Mouse (Mus musculus) kidney, embryonic 16.5 days (tissue): Measurements from ENCODE around the gene Erc2. TPM values are rescaled to one million over a fixed set of nuclear protein-coding genes. Genes with fewer than 3 reads are reported as not detected.

Experiments
- ATAC-seq: fragments of 200-750 bp; cut with Nextera tagmentation; 2 replicates; pipeline ENCODE4 v1.8.0; 2017; ENCODE audit warnings: moderate TSS enrichment; ENCODE audit not compliant: low FRiP score, low TSS enrichment
- H3K27ac ChIP-seq: fragments of 300-500 bp; sonication (generic); 2 replicates; pipeline ENCODE4 v1.5.1; 2014; ENCODE audit warnings: low read length
- H3K27me3 ChIP-seq: fragments of 300-500 bp; sonication (generic); 2 replicates; pipeline ENCODE4 v1.6.1; 2014; ENCODE audit warnings: low read length, control low read depth, mixed read lengths; ENCODE audit not compliant: insufficient read depth
- H3K36me3 ChIP-seq: fragments of 300-500 bp; sonication (generic); 2 replicates; pipeline ENCODE4 v1.6.1; 2014; ENCODE audit warnings: low read length, control low read depth, mixed read lengths; ENCODE audit not compliant: insufficient read depth
- H3K4me1 ChIP-seq: fragments of 300-500 bp; sonication (generic); 2 replicates; pipeline ENCODE4 v1.6.1; 2014; ENCODE audit warnings: low read length, control low read depth, mixed read lengths; ENCODE audit not compliant: insufficient read depth
- H3K4me2 ChIP-seq: fragments of 300-500 bp; sonication (generic); replicated peaks from 2 replicates; pipeline ENCODE4 v1.6.1; 2014; ENCODE audit warnings: low read depth, low read length
- H3K4me3 ChIP-seq: fragments of 300-500 bp; sonication (generic); 2 replicates; pipeline ENCODE4 v1.5.1; 2014; ENCODE audit warnings: mild to moderate bottlenecking, low read length
- H3K9ac ChIP-seq: fragments of 300-500 bp; sonication (generic); replicated peaks from 2 replicates; pipeline ENCODE4 v1.6.1; 2014; ENCODE audit warnings: low read length
- H3K9me3 ChIP-seq: fragments of 300-500 bp; sonication (generic); 2 replicates; pipeline ENCODE4 v1.6.1; 2016; ENCODE audit warnings: low read length, control low read depth
- WGBS: fragments of 180-500 bp; shearing (Covaris S2); extraction: QIAGEN DNeasy Blood & Tissue Kit; methylation state at CpG from one replicate; pipeline ENCODE4 v1.1.7; 2014; 5-methylcytosine and 5-hydroxymethylcytosine counted together
- polyA plus RNA-seq: library from polyadenylated mRNA; unstranded; fragments of >200 nt; fragmentation: Nextera tagmentation; extraction: Ambion mirVana; gene quantifications from 2 replicates; pipeline ENCODE4 v1.2.1, GENCODE M21; 2015

The Erc2 gene
- polyA plus RNA-seq, 1 experiment from 2014 or later, result 4.9 TPM

GRCm38 (mm10) chr14:28501216-28501878, 879.1 kb downstream of the Erc2 start:
- Histone ChIP-seq H3K27me3 (peaks cover 30% of the 10 kb centered on the region), H3K9me3 (no peaks in the 10 kb centered on the region), H3K4me3 (no peak overlapping the region), H3K9ac (no peak overlapping the region), H3K4me1 (peaks cover 8% of the 10 kb centered on the region), H3K36me3 (no peaks in the 10 kb centered on the region), H3K27ac (no peak overlapping the region), H3K4me2 (no peak overlapping the region)
- ATAC-seq, result no peak
- 30% methylated on average over 12 of the region's 12 CpGs for WGBS

- ATAC-seq, result no peak
- peaks cover 37% of the 10 kb centered on the region for H3K27me3 ChIP-seq
- WGBS, result 82% methylated on average over 2 of the region's 2 CpGs
- peaks cover 10% of the 10 kb centered on the region for H3K4me1 ChIP-seq
- H3K27ac ChIP-seq, result no peak overlapping the region
- H3K36me3 ChIP-seq, result no peaks in the 10 kb centered on the region
- no peaks in the 10 kb centered on the region for H3K9me3 ChIP-seq
- no peak overlapping the region for H3K4me3 ChIP-seq
- H3K9ac ChIP-seq, result no peak overlapping the region
- no peak overlapping the region for H3K4me2 ChIP-seq
Observed at GRCm38 (mm10) chr14:28503276-28503675, 881.0 kb downstream of the Erc2 start.

- 1% methylated on average over 53 of the region's 53 CpGs for WGBS
- Histone ChIP-seq H3K4me3 (peak within 1 kb of the TSS; percentile 73), H3K27me3 (peaks cover 42% of the 10 kb centered on the region)
Observed at GRCm38 (mm10) chr14:28504101-28505050, 882.1 kb downstream of the Erc2 start, which contains the start of gene Wnt5a. Gene Wnt5a, plus strand, starts transcription at chr14:28504750.

GRCm38 (mm10) chr14:28505051-28505585, 882.9 kb downstream of the Erc2 start:
- peak; percentile 25; the same call in 1 of the 2 replicates for ATAC-seq
- 0% methylated on average over 22 of the region's 22 CpGs for WGBS
- Histone ChIP-seq H3K9ac (peak overlapping the region; percentile 88), H3K36me3 (no peaks in the 10 kb centered on the region), H3K4me1 (peaks cover 27% of the 10 kb centered on the region), H3K4me3 (peak overlapping the region; percentile 73), H3K27ac (peak overlapping the region; percentile 95), H3K4me2 (peak overlapping the region; percentile 91), H3K27me3 (peaks cover 43% of the 10 kb centered on the region), H3K9me3 (no peaks in the 10 kb centered on the region)

More at GRCm38 (mm10) chr14:28504101-28505050, 882.1 kb downstream of the Erc2 start, which contains the start of gene Wnt5a:
- peaks cover 20% of the 10 kb centered on the region for H3K4me1 ChIP-seq
- H3K9me3 ChIP-seq, result no peaks in the 10 kb centered on the region
- peak within 1 kb of the TSS; percentile 88 for H3K9ac ChIP-seq
- ATAC-seq, result peak; percentile 64
- peak within 1 kb of the TSS; percentile 95 for H3K27ac ChIP-seq
- no peaks in the 10 kb centered on the region for H3K36me3 ChIP-seq
- H3K4me2 ChIP-seq, result peak within 1 kb of the TSS; percentile 91

- Histone ChIP-seq H3K36me3 (no peaks in the 10 kb centered on the region), H3K27me3 (peaks cover 43% of the 10 kb centered on the region), H3K4me3 (peak overlapping the region; percentile 73), H3K9me3 (no peaks in the 10 kb centered on the region), H3K27ac (peak overlapping the region; percentile 95), H3K4me2 (peak overlapping the region; percentile 91), H3K4me1 (peaks cover 33% of the 10 kb centered on the region), H3K9ac (peak overlapping the region; percentile 88)
- ATAC-seq, result peak; percentile 37; the same call in 1 of the 2 replicates
- WGBS, result under 1% methylated on average over 62 of the region's 62 CpGs
Observed at GRCm38 (mm10) chr14:28505586-28506375, 883.6 kb downstream of the Erc2 start.

- WGBS, result under 1% methylated on average over 29 of the region's 29 CpGs
- peaks cover 39% of the 10 kb centered on the region for H3K27me3 ChIP-seq
- no peaks in the 10 kb centered on the region for H3K9me3 ChIP-seq
- peak overlapping the region; percentile 95 for H3K27ac ChIP-seq
- no peak for ATAC-seq
- H3K4me1 ChIP-seq, result peaks cover 37% of the 10 kb centered on the region
- no peaks in the 10 kb centered on the region for H3K36me3 ChIP-seq
- H3K4me3 ChIP-seq, result peak overlapping the region; percentile 73
- peak overlapping the region; percentile 88 for H3K9ac ChIP-seq
- peak overlapping the region; percentile 91 for H3K4me2 ChIP-seq
Observed at GRCm38 (mm10) chr14:28506376-28506831, 884.2 kb downstream of the Erc2 start.

GRCm38 (mm10) chr14:28507011-28507410, 884.8 kb downstream of the Erc2 start:
- peak overlapping the region; percentile 88 for H3K9ac ChIP-seq
- H3K4me3 ChIP-seq, result peak overlapping the region; percentile 73
- no peaks in the 10 kb centered on the region for H3K36me3 ChIP-seq
- H3K27ac ChIP-seq, result peak overlapping the region; percentile 95
- H3K9me3 ChIP-seq, result no peaks in the 10 kb centered on the region
- peaks cover 41% of the 10 kb centered on the region for H3K4me1 ChIP-seq
- no peak for ATAC-seq
- under 1% methylated on average over 15 of the region's 15 CpGs for WGBS
- H3K4me2 ChIP-seq, result peak overlapping the region; percentile 91
- H3K27me3 ChIP-seq, result peaks cover 38% of the 10 kb centered on the region

GRCm38 (mm10) chr14:28507471-28507870, 885.2 kb downstream of the Erc2 start:
- WGBS, result 1% methylated on average over 18 of the region's 18 CpGs

More at GRCm38 (mm10) chr14:28507471-28507870, 885.2 kb downstream of the Erc2 start:
- Histone ChIP-seq H3K9ac (peak overlapping the region; percentile 88), H3K4me3 (peak overlapping the region; percentile 73), H3K9me3 (no peaks in the 10 kb centered on the region), H3K27ac (peak overlapping the region; percentile 95; the same call in 1 of the 2 replicates), H3K4me1 (peaks cover 41% of the 10 kb centered on the region), H3K4me2 (peak overlapping the region; percentile 91), H3K27me3 (peaks cover 35% of the 10 kb centered on the region), H3K36me3 (no peaks in the 10 kb centered on the region)
- ATAC-seq, result 0 out of 2 replicates have a peak, but pooled peaks have one; percentile 3
